Mouse (Mus musculus): Measurements from ENCODE around the gene H2-Ke6. TPM values are rescaled to one million over a fixed set of nuclear protein-coding genes. Genes with fewer than 3 reads are reported as not detected.

H2-Ke6 gene
- polyA plus RNA-seq, 2 experiments = 22.3 to 30.6 TPM

GRCm38 (mm10) chr17:33980181-33981035, 47.5 kb downstream of the H2-Ke6 start:
- Histone ChIP-seq H3K36me3 (replicated peaks; ENCODE audit: control insufficient read depth, insufficient read depth, low read depth) (no peaks in the 10 kb centered on the region), H3K27ac (no peak overlapping the region), H3K4me3 (ENCODE audit: insufficient read depth in 1 of 2, low read depth in 2 of 2, low read length in 2 of 2) (no peak overlapping the region), H3K4me2 (ENCODE audit: low read depth) (peak overlapping the region; percentile 64), H3K4me1 (replicated peaks; ENCODE audit: control insufficient read depth in 2 of 2, insufficient read depth in 2 of 2, low read length in 1 of 2) (peaks cover 0 to 21% of the 10 kb centered on the region in 2 experiments; a peak in 2 of 4 replicates), H3K27me3 (ENCODE audit: control insufficient read depth, insufficient read depth, low read length) (peaks cover 15% of the 10 kb centered on the region; the same call in 1 of the 2 replicates), H3K9ac (replicated peaks) (no peak overlapping the region), H3K9me3 (ENCODE audit: control insufficient read depth, low read length) (no peaks in the 10 kb centered on the region)
- WGBS (ENCODE audit: insufficient replicate concordance) = 65% methylated on average over 19 of the region's 19 CpGs
- TF ChIP-seq CTCF (IDR thresholded peaks at IDR 0.05; ENCODE audit: low read depth) (no peak; the same call in 1 of the 2 replicates), EP300 (IDR thresholded peaks at IDR 0.05; ENCODE audit: low read depth) (no peak)
- ATAC-seq (ENCODE audit: insufficient read depth) (no peak), DNase-seq (ENCODE audit: low read depth in 3 of 3, low spot score in 3 of 3) (no peak)

GRCm38 (mm10) chr17:33979512-33980050, 48.3 kb downstream of the H2-Ke6 start:
- Histone ChIP-seq H3K27ac (no peak overlapping the region), H3K4me1 (replicated peaks; ENCODE audit: control insufficient read depth in 2 of 2, insufficient read depth in 2 of 2, low read length in 1 of 2) (peaks cover 0 to 21% of the 10 kb centered on the region in 2 experiments; a peak in 2 of 4 replicates), H3K36me3 (replicated peaks; ENCODE audit: control insufficient read depth, insufficient read depth, low read depth) (no peaks in the 10 kb centered on the region), H3K27me3 (ENCODE audit: control insufficient read depth, insufficient read depth, low read length) (peaks cover 15% of the 10 kb centered on the region; the same call in 1 of the 2 replicates), H3K9ac (replicated peaks) (no peak overlapping the region), H3K4me2 (ENCODE audit: low read depth) (no peak overlapping the region; the same call in 1 of the 2 replicates), H3K9me3 (ENCODE audit: control insufficient read depth, low read length) (no peaks in the 10 kb centered on the region), H3K4me3 (ENCODE audit: insufficient read depth in 1 of 2, low read depth in 2 of 2, low read length in 2 of 2) (no peak overlapping the region)
- no peak for TF ChIP-seq CTCF (IDR thresholded peaks at IDR 0.05; ENCODE audit: low read depth)
- TF ChIP-seq EP300 (IDR thresholded peaks at IDR 0.05; ENCODE audit: low read depth) = no peak
- ATAC-seq (ENCODE audit: insufficient read depth) (no peak), DNase-seq (ENCODE audit: low read depth in 3 of 3, low spot score in 3 of 3) (no peak)
- 53% methylated on average over 6 of the region's 6 CpGs for WGBS (ENCODE audit: insufficient replicate concordance)

GRCm38 (mm10) chr17:33978631-33979031, 49.2 kb downstream of the H2-Ke6 start:
- Histone ChIP-seq H3K9ac (replicated peaks) (no peak overlapping the region), H3K27ac (no peak overlapping the region), H3K4me1 (replicated peaks; ENCODE audit: control insufficient read depth in 2 of 2, insufficient read depth in 2 of 2, low read length in 1 of 2) (peaks cover 0 to 21% of the 10 kb centered on the region in 2 experiments; a peak in 2 of 4 replicates), H3K9me3 (ENCODE audit: control insufficient read depth, low read length) (no peaks in the 10 kb centered on the region), H3K36me3 (replicated peaks; ENCODE audit: control insufficient read depth, insufficient read depth, low read depth) (no peaks in the 10 kb centered on the region), H3K4me3 (ENCODE audit: insufficient read depth in 1 of 2, low read depth in 2 of 2, low read length in 2 of 2) (peak overlapping the region; percentile 20 to 48), H3K4me2 (ENCODE audit: low read depth) (peak overlapping the region; percentile 65), H3K27me3 (ENCODE audit: control insufficient read depth, insufficient read depth, low read length) (peaks cover 15% of the 10 kb centered on the region; the same call in 1 of the 2 replicates)
- DNase-seq (ENCODE audit: low read depth in 3 of 3, low spot score in 3 of 3) (peak; percentile 58 to 73 (median 59)), ATAC-seq (ENCODE audit: insufficient read depth) (peak; percentile 76)
- TF ChIP-seq CTCF (IDR thresholded peaks at IDR 0.05; ENCODE audit: low read depth) = no peak
- no peak for TF ChIP-seq EP300 (IDR thresholded peaks at IDR 0.05; ENCODE audit: low read depth)
- WGBS (ENCODE audit: insufficient replicate concordance) = under 1% methylated on average over 17 of the region's 17 CpGs

GRCm38 (mm10) chr17:33977861-33978557, 49.9 kb downstream of the H2-Ke6 start:
- no peak overlapping the region for H3K27ac ChIP-seq
- ATAC-seq (ENCODE audit: insufficient read depth) (no peak), DNase-seq (ENCODE audit: low read depth in 3 of 3, low spot score in 3 of 3) (no peak)
- no peak overlapping the region for H3K9ac ChIP-seq (replicated peaks)
- WGBS (ENCODE audit: insufficient replicate concordance) = 3% methylated on average over 57 of the region's 57 CpGs
- H3K36me3 ChIP-seq (replicated peaks; ENCODE audit: control insufficient read depth, insufficient read depth, low read depth) = no peaks in the 10 kb centered on the region
- no peak for TF ChIP-seq EP300 (IDR thresholded peaks at IDR 0.05; ENCODE audit: low read depth)
- no peak for TF ChIP-seq CTCF (IDR thresholded peaks at IDR 0.05; ENCODE audit: low read depth)
- peak overlapping the region; percentile 20 to 48 for H3K4me3 ChIP-seq (ENCODE audit: insufficient read depth in 1 of 2, low read depth in 2 of 2, low read length in 2 of 2)
- peaks cover 15% of the 10 kb centered on the region; the same call in 1 of the 2 replicates for H3K27me3 ChIP-seq (ENCODE audit: control insufficient read depth, insufficient read depth, low read length)
- no peaks in the 10 kb centered on the region for H3K9me3 ChIP-seq (ENCODE audit: control insufficient read depth, low read length)
- peaks cover 0 to 21% of the 10 kb centered on the region in 2 experiments; a peak in 2 of 4 replicates for H3K4me1 ChIP-seq (replicated peaks; ENCODE audit: control insufficient read depth in 2 of 2, insufficient read depth in 2 of 2, low read length in 1 of 2)
- H3K4me2 ChIP-seq (ENCODE audit: low read depth) = peak overlapping the region; percentile 65

MicroRNAs within 50 kb of the gene (microRNA counts, 519-probe panel; counts per million panel counts)
- microRNA mmu-miR-219 = 69.9 counts per million

Small RNA genes lying within 50 kb of the gene (microRNA-seq; reads per million reads assigned to microRNA genes)
- not detected for gene Mir219a-1
- not detected for gene Mir219c

Other genes starting within 250 kb of the H2-Ke6 start
Only the 30 nearest of the 33 such genes appear.
- 593 and 901 TPM in 2 replicates for gene Rps28, start 203.5 kb downstream of the H2-Ke6 start, polyA plus RNA-seq (2012; rRNA removed)
- 693 and 702 TPM in 2 replicates for gene Rps28, start 203.5 kb downstream of the H2-Ke6 start, polyA plus RNA-seq (2014; fragmentation: Nextera tagmentation; extraction: Ambion mirVana)
- gene Ndufa7, start 203.5 kb downstream of the H2-Ke6 start, polyA plus RNA-seq (2012; rRNA removed) = 146 and 149 TPM in 2 replicates
- gene Ndufa7, start 203.5 kb downstream of the H2-Ke6 start, polyA plus RNA-seq (2014; fragmentation: Nextera tagmentation; extraction: Ambion mirVana) = 271 and 282 TPM in 2 replicates
- gene Cd320, start 185.0 kb downstream of the H2-Ke6 start, polyA plus RNA-seq (2012; rRNA removed) = 5.2 and 6.7 TPM in 2 replicates
- 16.1 and 16.9 TPM in 2 replicates for gene Cd320, start 185.0 kb downstream of the H2-Ke6 start, polyA plus RNA-seq (2014; fragmentation: Nextera tagmentation; extraction: Ambion mirVana)
- not detected in 2 replicates for gene Gm7029, start 154.2 kb downstream of the H2-Ke6 start, polyA plus RNA-seq (2012; rRNA removed)
- gene Gm7029, start 154.2 kb downstream of the H2-Ke6 start, polyA plus RNA-seq (2014; fragmentation: Nextera tagmentation; extraction: Ambion mirVana) = not detected in 2 replicates
- gene Kifc1, start 137.4 kb downstream of the H2-Ke6 start, polyA plus RNA-seq (2012; rRNA removed) = 37.2 and 40.8 TPM in 2 replicates
- 7.2 and 7.9 TPM in 2 replicates for gene Kifc1, start 137.4 kb downstream of the H2-Ke6 start, polyA plus RNA-seq (2014; fragmentation: Nextera tagmentation; extraction: Ambion mirVana)
- 0.36 and 0.44 TPM in 2 replicates for gene Platr17, start 122.9 kb downstream of the H2-Ke6 start, polyA plus RNA-seq (2012; rRNA removed)
- gene Platr17, start 122.9 kb downstream of the H2-Ke6 start, polyA plus RNA-seq (2014; fragmentation: Nextera tagmentation; extraction: Ambion mirVana) = 0.20 and 0.29 TPM in 2 replicates
- 11.1 and 14.7 TPM in 2 replicates for gene Daxx, start 118.6 kb downstream of the H2-Ke6 start, polyA plus RNA-seq (2012; rRNA removed)
- 14.8 and 15.3 TPM in 2 replicates for gene Daxx, start 118.6 kb downstream of the H2-Ke6 start, polyA plus RNA-seq (2014; fragmentation: Nextera tagmentation; extraction: Ambion mirVana)
- gene Tapbp, start 112.2 kb downstream of the H2-Ke6 start, polyA plus RNA-seq (2012; rRNA removed) = 10.4 and 10.6 TPM in 2 replicates
- 24.0 and 28.7 TPM in 2 replicates for gene Tapbp, start 112.2 kb downstream of the H2-Ke6 start, polyA plus RNA-seq (2014; fragmentation: Nextera tagmentation; extraction: Ambion mirVana)
- gene Zbtb22, start 112.2 kb downstream of the H2-Ke6 start, polyA plus RNA-seq (2012; rRNA removed) = 10.6 and 12.1 TPM in 2 replicates
- gene Zbtb22, start 112.2 kb downstream of the H2-Ke6 start, polyA plus RNA-seq (2014; fragmentation: Nextera tagmentation; extraction: Ambion mirVana) = 4.7 and 4.8 TPM in 2 replicates
- gene Rgl2, start 98.5 kb downstream of the H2-Ke6 start, polyA plus RNA-seq (2012; rRNA removed) = 17.0 and 19.6 TPM in 2 replicates
- 4.9 and 5.9 TPM in 2 replicates for gene Rgl2, start 98.5 kb downstream of the H2-Ke6 start, polyA plus RNA-seq (2014; fragmentation: Nextera tagmentation; extraction: Ambion mirVana)
- gene Pfdn6, start 87.7 kb downstream of the H2-Ke6 start, polyA plus RNA-seq (2012; rRNA removed) = 36.8 and 62.4 TPM in 2 replicates
- gene Pfdn6, start 87.7 kb downstream of the H2-Ke6 start, polyA plus RNA-seq (2014; fragmentation: Nextera tagmentation; extraction: Ambion mirVana) = 103 TPM in 2 replicates
- gene Wdr46, start 87.4 kb downstream of the H2-Ke6 start, polyA plus RNA-seq (2012; rRNA removed) = 17.3 and 18.9 TPM in 2 replicates
- 8.0 and 11.6 TPM in 2 replicates for gene Wdr46, start 87.4 kb downstream of the H2-Ke6 start, polyA plus RNA-seq (2014; fragmentation: Nextera tagmentation; extraction: Ambion mirVana)
- gene B3galt4, start 76.6 kb downstream of the H2-Ke6 start, polyA plus RNA-seq (2012; rRNA removed) = 1.1 and 1.3 TPM in 2 replicates
- gene B3galt4, start 76.6 kb downstream of the H2-Ke6 start, polyA plus RNA-seq (2014; fragmentation: Nextera tagmentation; extraction: Ambion mirVana) = 1.1 and 1.8 TPM in 2 replicates
- gene Vps52, start 72.2 kb downstream of the H2-Ke6 start, polyA plus RNA-seq (2012; rRNA removed) = 17.4 and 18.7 TPM in 2 replicates
- gene Vps52, start 72.2 kb downstream of the H2-Ke6 start, polyA plus RNA-seq (2014; fragmentation: Nextera tagmentation; extraction: Ambion mirVana) = 15.2 and 18.4 TPM in 2 replicates
- gene Rps18, start 72.1 kb downstream of the H2-Ke6 start, polyA plus RNA-seq (2012; rRNA removed) = 829 and 1,098 TPM in 2 replicates
- gene Rps18, start 72.1 kb downstream of the H2-Ke6 start, polyA plus RNA-seq (2014; fragmentation: Nextera tagmentation; extraction: Ambion mirVana) = 1,411 and 1,430 TPM in 2 replicates
- 124 and 137 TPM in 2 replicates for gene H2-K1, start 27.7 kb downstream of the H2-Ke6 start, polyA plus RNA-seq (2012; rRNA removed)
- 107 and 108 TPM in 2 replicates for gene H2-K1, start 27.7 kb downstream of the H2-Ke6 start, polyA plus RNA-seq (2014; fragmentation: Nextera tagmentation; extraction: Ambion mirVana)
- gene Ring1, start 3.4 kb downstream of the H2-Ke6 start, polyA plus RNA-seq (2012; rRNA removed) = 7.6 and 9.7 TPM in 2 replicates
- 1.2 and 1.7 TPM in 2 replicates for gene Ring1, start 3.4 kb downstream of the H2-Ke6 start, polyA plus RNA-seq (2014; fragmentation: Nextera tagmentation; extraction: Ambion mirVana)
- 27.0 and 28.1 TPM in 2 replicates for gene Slc39a7, start 3.6 kb upstream of the H2-Ke6 start, polyA plus RNA-seq (2012; rRNA removed)
- 25.1 and 26.5 TPM in 2 replicates for gene Slc39a7, start 3.6 kb upstream of the H2-Ke6 start, polyA plus RNA-seq (2014; fragmentation: Nextera tagmentation; extraction: Ambion mirVana)
- gene Rxrb, start 3.8 kb upstream of the H2-Ke6 start, polyA plus RNA-seq (2012; rRNA removed) = 15.2 and 16.5 TPM in 2 replicates
- gene Rxrb, start 3.8 kb upstream of the H2-Ke6 start, polyA plus RNA-seq (2014; fragmentation: Nextera tagmentation; extraction: Ambion mirVana) = 6.0 and 7.2 TPM in 2 replicates
- gene Col11a2, start 11.4 kb upstream of the H2-Ke6 start, polyA plus RNA-seq (2012; rRNA removed) = 0.22 and 0.55 TPM in 2 replicates
- 0.06 and 0.20 TPM in 2 replicates for gene Col11a2, start 11.4 kb upstream of the H2-Ke6 start, polyA plus RNA-seq (2014; fragmentation: Nextera tagmentation; extraction: Ambion mirVana)
- 0.45 and 0.51 TPM in 2 replicates for gene H2-Oa, start 64.3 kb upstream of the H2-Ke6 start, polyA plus RNA-seq (2012; rRNA removed)
- gene H2-Oa, start 64.3 kb upstream of the H2-Ke6 start, polyA plus RNA-seq (2014; fragmentation: Nextera tagmentation; extraction: Ambion mirVana) = 0.29 and 0.51 TPM in 2 replicates
- 2.5 and 3.1 TPM in 2 replicates for gene H2-DMa, start 91.5 kb upstream of the H2-Ke6 start, polyA plus RNA-seq (2012; rRNA removed)
- 4.4 and 5.5 TPM in 2 replicates for gene H2-DMa, start 91.5 kb upstream of the H2-Ke6 start, polyA plus RNA-seq (2014; fragmentation: Nextera tagmentation; extraction: Ambion mirVana)
- gene Brd2, start 94.6 kb upstream of the H2-Ke6 start, polyA plus RNA-seq (2012; rRNA removed) = 46.8 and 48.7 TPM in 2 replicates
- 28.8 and 37.5 TPM in 2 replicates for gene Brd2, start 94.6 kb upstream of the H2-Ke6 start, polyA plus RNA-seq (2014; fragmentation: Nextera tagmentation; extraction: Ambion mirVana)
- 0.40 and 0.58 TPM in 2 replicates for gene H2-DMb2, start 115.2 kb upstream of the H2-Ke6 start, polyA plus RNA-seq (2012; rRNA removed)
- 0.13 and 0.33 TPM in 2 replicates for gene H2-DMb2, start 115.2 kb upstream of the H2-Ke6 start, polyA plus RNA-seq (2014; fragmentation: Nextera tagmentation; extraction: Ambion mirVana)
- gene H2-DMb1, start 125.0 kb upstream of the H2-Ke6 start, polyA plus RNA-seq (2012; rRNA removed) = 1.2 TPM in 2 replicates
- gene H2-DMb1, start 125.0 kb upstream of the H2-Ke6 start, polyA plus RNA-seq (2014; fragmentation: Nextera tagmentation; extraction: Ambion mirVana) = 0.79 and 0.86 TPM in 2 replicates
- 1.9 TPM in 2 replicates for gene Tap1, start 159.5 kb upstream of the H2-Ke6 start, polyA plus RNA-seq (2012; rRNA removed)
- gene Tap1, start 159.5 kb upstream of the H2-Ke6 start, polyA plus RNA-seq (2014; fragmentation: Nextera tagmentation; extraction: Ambion mirVana) = 2.0 and 2.5 TPM in 2 replicates
- 3.8 and 5.8 TPM in 2 replicates for gene Psmb9, start 159.7 kb upstream of the H2-Ke6 start, polyA plus RNA-seq (2012; rRNA removed)
- 6.0 and 7.5 TPM in 2 replicates for gene Psmb9, start 159.7 kb upstream of the H2-Ke6 start, polyA plus RNA-seq (2014; fragmentation: Nextera tagmentation; extraction: Ambion mirVana)
- 9.5 and 11.8 TPM in 2 replicates for gene Psmb8, start 169.7 kb upstream of the H2-Ke6 start, polyA plus RNA-seq (2012; rRNA removed)
- gene Psmb8, start 169.7 kb upstream of the H2-Ke6 start, polyA plus RNA-seq (2014; fragmentation: Nextera tagmentation; extraction: Ambion mirVana) = 18.8 and 21.7 TPM in 2 replicates
- 2.1 and 2.9 TPM in 2 replicates for gene Tap2, start 175.5 kb upstream of the H2-Ke6 start, polyA plus RNA-seq (2012; rRNA removed)
- gene Tap2, start 175.5 kb upstream of the H2-Ke6 start, polyA plus RNA-seq (2014; fragmentation: Nextera tagmentation; extraction: Ambion mirVana) = 3.1 and 4.9 TPM in 2 replicates
- gene H2-Ob, start 210.8 kb upstream of the H2-Ke6 start, polyA plus RNA-seq (2012; rRNA removed) = 0.13 and 0.20 TPM in 2 replicates
- 0.13 and 0.17 TPM in 2 replicates for gene H2-Ob, start 210.8 kb upstream of the H2-Ke6 start, polyA plus RNA-seq (2014; fragmentation: Nextera tagmentation; extraction: Ambion mirVana)